Mouse (Mus musculus) CD4-positive naive resting alpha-beta T cell, adult 57 days (primary cell): ENCODE measurements around the gene Spcs2. TPM values are rescaled to one million over a fixed set of nuclear protein-coding genes. Genes with fewer than 3 reads are reported as not detected.

Source experiments
- total RNA-seq: library from RNA; stranded (reverse); gene quantifications from one replicate; pipeline ENCODE4 v1.2.4, GENCODE M21; 2023

Gene Spcs2
- 116 TPM for total RNA-seq

GRCm38 (mm10) chr7:99863362-99863761 lies at the start of gene Spcs2:
Spcs2 (minus strand) TSS chr7:99863462.

GRCm38 (mm10) chr7:99858813-99859585 lies 4.3 kb downstream of the Spcs2 start, which contains the start of gene Xrra1:
Xrra1 (plus strand) TSS chr7:99859116.

GRCm38 (mm10) chr7:99828083-99828570 lies 35.1 kb downstream of the Spcs2 start, which contains the start of gene Neu3:
Neu3 (minus strand) TSS chr7:99828417.

Other genes starting within 250 kb of the Spcs2 start
- 3.8 TPM for gene Tpbgl, start 236.4 kb downstream of the Spcs2 start, total RNA-seq
- gene Slco2b1, start 152.1 kb downstream of the Spcs2 start, total RNA-seq, result 0.56 TPM
- not detected for gene Olfr520, start 133.2 kb downstream of the Spcs2 start, total RNA-seq
- gene Olfr521, start 100.0 kb downstream of the Spcs2 start, total RNA-seq, result not detected
- 5.4 TPM for gene Neu3, start 35.0 kb downstream of the Spcs2 start, total RNA-seq
- not detected for gene Xrra1, start 4.3 kb downstream of the Spcs2 start, total RNA-seq
- gene Rnf169, start 117.0 kb upstream of the Spcs2 start, total RNA-seq, result 23.8 TPM
- not detected for gene Chrdl2, start 142.7 kb upstream of the Spcs2 start, total RNA-seq